Mouse (Mus musculus) thymus, postnatal 14 days (tissue): ENCODE results near the gene Hnrnpul2.

Experiments used
- DNase-seq: peaks from one replicate; pipeline ENCODE4 v3.0.0; 2021

Gene Hnrnpul2

DNA sequence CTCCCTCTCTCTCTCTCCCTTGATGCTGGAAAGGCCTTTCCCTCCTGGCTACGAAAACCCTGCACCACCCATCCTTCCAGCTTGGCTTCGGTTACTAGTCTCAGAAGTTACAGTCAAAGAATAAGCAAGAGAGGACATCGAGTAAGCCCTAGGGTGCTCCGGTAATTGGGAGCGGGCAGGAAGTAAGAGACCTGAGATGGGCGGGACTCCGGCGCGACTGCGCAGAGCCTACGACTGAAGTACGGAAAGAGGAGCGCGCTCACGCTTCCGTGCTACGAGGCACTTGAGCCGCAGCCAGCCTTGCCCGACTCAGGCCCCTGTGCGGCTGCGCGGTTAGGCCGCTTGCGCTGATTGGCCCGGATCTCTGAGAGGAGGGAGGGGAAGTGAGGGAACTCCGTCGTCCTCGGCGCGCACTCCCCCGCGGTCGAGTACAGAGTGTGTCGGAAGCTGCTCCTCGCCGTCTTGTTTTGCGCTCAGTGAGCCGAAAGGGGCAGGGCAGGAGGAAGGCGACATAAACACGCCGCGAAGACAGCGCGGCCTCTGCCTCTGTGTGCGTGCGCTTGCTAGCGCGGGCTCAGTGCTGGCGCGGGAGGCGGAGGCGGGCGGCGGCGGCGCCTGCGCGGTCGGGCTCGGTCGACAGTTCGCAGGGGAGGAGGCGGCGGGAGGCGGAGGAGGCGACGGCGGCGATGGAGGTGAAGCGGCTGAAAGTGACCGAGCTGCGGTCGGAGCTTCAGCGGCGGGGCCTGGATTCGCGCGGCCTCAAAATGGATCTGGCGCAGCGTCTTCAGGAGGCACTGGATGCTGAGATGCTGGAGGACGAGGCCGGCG is at the start of gene Hnrnpul2:
Hnrnpul2 (plus strand) TSS at position 415 of the 828 bp plus-strand sequence.
- DNase-seq: peak; percentile 98

DNA sequence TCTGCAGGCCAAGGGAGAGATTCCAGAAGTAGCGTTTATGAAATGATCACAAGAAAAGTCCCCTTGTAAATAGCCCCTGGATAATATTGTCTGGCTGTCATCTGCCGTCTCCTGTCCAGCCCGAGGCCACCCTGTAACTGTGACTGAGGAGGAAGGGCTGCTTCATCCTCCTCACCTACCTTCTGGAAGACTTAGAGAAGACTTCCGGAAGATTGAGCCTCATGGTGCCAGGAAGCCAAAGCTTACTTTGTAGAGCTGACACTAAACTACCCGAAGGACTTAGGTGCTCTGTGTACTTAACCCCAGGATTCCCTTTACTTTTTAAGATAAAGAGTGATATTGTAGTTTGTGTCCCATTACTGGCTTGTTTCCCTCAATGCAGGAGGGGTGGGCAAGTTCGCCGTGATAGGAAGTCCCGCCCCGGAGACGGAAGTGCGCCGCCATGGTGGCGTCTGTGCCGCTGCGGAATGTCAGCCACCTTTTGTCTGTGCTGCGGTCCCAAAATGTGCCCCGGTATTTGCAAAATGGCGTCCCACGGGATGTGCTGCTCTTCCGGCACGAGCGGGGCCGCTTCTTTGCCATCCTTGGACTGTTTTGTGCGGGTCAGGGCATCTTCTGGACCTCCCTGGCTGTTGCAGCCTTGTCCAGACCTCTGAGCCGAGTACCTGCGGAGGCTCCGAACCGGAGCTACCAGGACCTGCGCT is 49.1 kb upstream of the Hnrnpul2 start, which contains the start of gene Tmem223:
Tmem223 (plus strand) TSS at position 430 of the 704 bp plus-strand sequence.
- DNase-seq: peak; percentile 88

DNA sequence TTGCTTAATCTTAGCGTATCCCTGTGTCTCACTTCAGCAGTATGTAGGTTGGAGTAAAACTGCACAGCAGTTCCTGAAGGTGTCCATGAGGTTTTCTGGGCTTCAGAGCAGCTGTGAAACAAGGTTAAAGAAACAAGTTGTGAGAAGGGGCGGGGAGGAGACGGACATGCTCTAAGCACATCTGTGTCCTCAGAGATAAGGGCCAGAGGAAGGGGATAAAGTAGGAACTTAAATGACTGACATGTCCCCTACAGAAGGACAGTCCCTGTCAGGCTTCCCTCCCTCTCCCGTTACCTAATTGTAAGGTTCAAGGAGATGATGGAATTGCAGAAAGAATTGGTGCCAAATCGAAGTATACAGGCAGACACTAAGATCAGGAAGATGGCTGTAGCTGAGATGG is 46.8 kb upstream of the Hnrnpul2 start:
- DNase-seq: no peak

DNA sequence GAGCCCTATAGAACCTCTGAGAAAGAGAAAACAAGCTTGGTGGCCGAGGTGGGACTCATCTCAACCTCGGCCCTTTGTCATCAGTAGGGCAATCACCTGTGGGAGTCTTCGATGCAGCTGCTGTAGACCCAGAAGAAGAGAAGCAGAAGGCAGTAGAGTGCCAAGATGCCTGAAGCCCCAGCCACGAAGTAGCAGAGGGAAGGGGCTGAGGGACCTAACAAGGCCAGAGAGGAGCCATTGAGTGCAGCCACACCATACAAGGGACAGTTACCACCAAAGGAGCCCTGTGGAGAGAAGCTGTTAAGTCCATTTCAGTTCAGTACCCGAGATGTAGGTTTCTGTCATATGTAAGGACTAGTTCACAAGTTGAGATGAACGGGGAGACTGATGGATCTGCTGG is 46.4 kb upstream of the Hnrnpul2 start:
- no peak for DNase-seq

DNA sequence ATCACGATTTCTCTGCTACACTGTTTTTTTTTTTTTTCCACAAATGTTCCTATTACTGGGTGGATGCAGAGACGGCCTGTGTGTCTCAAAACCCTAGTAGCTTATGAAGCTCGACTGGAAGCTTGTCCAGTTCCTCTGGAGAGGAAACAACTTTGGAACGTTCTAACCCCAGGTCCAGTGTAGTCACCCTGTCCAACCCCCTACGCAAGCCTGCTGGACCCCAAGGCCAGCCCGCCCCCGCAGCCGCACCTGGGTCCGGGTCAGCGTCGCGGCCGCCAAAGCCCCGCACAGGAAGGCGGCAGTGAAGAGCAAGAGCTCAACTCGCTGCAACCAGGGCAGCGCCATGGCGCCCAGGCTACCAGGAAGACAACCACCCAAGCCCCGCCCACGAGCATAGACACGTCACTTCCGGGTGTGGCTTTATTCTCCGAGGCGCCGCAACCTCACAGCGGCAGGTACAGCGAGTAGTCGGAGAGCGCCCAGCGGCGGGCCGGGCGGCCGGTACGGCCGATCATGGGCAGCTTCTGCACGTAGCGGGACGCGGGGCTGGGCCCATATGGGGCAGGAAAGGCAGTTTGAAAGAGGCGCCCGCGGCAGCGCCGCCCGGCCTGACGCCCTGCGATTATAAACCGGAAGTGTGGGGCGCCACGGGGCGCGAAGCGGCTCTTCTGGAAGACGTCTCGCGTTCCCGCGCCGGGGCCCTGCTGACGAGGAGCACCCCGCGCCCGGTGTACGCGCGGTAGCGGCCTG is 45.5 kb upstream of the Hnrnpul2 start, which contains the start of gene Tmem179b:
Tmem179b (minus strand) TSS at position 382 of the 750 bp plus-strand sequence.
- DNase-seq: peak; percentile 98

DNA sequence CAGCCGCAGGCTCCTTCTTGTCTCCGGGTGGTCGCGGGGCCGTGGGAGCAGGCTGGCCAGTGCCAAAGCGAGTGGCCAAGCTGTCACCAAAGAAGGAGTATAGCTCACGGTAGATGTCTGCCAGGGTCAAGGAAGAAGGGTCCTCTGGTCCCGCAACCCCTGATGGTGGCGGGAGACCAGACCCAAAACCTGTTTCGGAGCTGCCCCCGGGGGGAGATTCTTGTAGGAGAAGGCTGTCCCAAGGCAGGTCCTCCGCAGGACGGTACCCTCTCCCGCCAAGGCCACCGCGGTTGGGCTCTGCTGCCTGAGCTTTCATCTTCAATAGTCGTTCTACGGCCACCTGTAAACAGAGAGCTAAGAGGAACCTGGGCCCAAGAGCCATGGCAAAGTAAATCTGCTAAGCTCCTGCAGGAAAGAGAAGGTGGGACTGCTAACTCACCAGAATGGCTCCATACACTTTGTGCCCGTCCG is 44.8 kb upstream of the Hnrnpul2 start:
- no peak for DNase-seq

DNA sequence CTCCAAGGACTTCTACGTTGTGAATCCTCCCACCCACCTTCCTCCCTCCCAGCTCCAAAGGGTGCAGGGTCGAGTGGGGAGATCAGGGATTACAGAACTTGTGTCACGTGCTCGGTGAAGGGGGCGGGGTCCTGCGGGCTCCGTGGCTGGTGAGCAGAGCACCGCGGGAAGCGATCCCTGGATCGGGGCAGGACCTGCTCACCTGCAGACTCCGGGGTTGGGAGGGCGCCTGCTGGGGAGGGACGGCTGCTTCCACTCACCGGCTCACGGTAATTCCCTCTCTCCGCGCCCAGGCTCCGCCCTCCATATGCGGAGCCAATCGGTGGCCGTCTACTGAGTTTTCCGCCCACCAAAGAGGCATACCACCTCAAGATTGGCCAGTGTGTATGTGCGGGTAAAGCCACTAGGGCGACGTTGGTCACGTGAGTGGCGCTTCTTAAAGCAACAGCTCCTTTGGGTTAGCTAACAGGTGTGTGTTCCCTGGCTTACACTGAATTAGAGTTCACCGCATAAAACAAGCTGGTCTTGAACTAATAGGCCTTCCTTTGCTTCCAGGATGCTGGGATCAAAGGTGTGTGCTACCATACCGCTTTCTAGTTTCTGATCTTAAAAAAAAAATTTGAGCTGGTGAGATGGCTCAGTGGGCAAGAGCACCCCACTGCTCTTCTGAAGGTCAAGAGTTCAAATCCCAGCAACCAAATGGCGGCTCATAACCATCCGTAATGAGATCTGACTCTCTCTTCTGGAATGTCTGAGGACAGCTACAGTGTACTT is 33.6 kb upstream of the Hnrnpul2 start, which contains the start of gene Taf6l:
Taf6l (minus strand) TSS at position 410 of the 774 bp plus-strand sequence.
- DNase-seq: peak; percentile 92

DNA sequence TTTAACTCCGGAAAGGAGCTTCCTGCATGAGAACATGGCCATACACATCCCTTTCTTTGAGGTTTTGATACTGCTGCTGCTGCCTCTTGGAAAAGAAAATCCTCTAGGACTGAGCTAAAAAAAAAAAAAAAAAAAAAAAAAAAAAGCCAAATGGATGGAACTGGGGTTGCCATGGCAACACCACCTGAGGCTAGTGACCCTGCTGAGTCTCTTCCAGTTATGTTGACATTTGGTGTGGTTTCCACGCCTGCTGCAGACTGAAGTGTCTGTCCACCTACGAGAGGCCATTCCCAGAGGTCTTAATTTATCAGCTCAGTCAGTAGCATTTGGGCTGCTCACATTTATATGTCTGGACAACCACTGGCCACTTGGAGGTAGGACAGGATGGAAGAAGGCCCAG is 31.3 kb upstream of the Hnrnpul2 start:
- DNase-seq: no peak

DNA sequence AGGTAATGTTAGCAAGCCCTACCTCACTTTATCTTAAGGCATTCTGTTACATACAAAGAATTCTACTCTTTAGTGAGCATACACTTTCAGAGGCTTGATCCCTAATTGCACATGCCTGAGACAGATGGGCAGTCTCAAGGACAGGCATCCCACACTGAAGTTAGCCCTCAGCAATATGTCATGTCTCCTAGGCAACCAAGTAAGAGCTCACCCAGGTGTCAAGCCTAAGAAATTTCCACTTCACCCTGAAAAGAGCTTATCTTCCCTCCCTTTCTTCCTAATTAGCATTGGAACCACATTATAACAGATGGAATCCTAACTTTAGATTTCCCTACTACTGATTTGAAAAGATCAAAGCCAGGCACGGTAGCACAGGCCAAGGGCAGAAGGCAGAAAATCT is 30.6 kb upstream of the Hnrnpul2 start:
- DNase-seq: no peak

DNA sequence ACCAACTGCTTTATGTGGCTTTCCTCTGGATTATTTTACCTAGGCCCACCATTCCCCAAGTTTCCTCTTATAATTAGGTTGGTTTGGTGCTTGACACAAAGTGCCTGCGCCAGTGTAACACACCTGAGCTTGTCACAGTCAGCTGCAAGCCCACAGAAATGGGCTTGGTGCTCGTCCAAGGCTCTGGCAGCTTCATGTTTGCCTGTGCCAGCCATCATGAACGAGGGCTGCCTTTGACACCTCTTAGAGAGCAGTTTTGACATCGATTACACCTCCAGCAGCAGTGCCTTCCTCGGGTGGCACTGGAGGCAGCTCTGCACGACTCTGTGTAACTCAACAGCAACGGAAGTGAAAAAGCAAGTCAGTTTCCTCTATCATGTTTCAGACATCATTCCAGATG is 29.6 kb upstream of the Hnrnpul2 start:
- DNase-seq: no peak

DNA sequence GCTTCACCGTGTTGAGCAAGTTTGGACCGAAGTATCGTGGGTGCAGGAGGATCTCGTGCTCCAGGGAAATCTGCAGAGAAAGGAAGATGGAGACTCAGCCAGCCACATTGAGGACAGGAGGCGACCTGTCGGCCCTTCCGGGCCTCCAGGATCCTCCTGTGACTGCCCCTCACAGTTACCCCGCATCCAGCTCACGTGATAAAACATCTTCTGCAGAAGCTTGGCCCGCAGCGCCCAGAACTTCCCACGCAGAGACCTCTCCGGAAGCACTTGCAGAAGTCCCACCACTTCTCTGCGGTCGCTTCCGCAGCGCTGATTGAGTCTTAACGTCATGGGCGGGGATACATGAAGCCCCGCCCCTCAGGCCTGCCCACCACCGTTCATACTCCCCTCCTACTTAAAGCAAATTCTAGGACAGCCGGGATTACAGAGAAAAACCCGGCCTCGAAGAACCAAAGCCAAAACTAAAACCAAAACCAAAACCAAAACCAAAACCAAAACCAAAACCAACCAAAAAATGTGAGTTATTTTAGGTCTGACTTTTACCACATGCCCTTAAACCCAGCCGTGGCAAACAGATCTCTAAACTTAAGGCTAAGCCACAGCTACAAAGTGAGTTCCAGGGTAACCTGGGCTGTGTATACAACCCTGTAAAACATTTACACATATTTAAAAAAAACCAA is 21.4 kb upstream of the Hnrnpul2 start, which contains the start of gene Polr2g:
Polr2g (minus strand) TSS at position 314 of the 683 bp plus-strand sequence.
- DNase-seq: peak; percentile 92

DNA sequence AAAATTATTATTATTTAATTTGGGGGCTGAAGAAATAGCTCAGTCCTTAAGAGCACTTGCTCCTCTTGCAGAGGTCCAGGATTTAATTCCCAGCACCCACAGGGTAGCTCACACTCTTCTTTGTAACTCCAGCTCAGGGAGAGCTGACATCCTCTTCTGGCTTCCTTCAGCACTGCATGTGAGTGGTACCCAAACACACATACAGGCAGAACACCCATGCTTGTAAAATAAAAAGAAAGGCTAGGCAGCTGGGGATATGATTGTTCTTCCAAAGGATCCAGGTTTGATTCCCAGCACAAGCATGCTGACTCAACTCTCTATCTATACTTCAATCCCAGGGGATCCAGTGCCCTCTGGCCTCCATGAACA is 20.9 kb upstream of the Hnrnpul2 start:
- DNase-seq: no peak

DNA sequence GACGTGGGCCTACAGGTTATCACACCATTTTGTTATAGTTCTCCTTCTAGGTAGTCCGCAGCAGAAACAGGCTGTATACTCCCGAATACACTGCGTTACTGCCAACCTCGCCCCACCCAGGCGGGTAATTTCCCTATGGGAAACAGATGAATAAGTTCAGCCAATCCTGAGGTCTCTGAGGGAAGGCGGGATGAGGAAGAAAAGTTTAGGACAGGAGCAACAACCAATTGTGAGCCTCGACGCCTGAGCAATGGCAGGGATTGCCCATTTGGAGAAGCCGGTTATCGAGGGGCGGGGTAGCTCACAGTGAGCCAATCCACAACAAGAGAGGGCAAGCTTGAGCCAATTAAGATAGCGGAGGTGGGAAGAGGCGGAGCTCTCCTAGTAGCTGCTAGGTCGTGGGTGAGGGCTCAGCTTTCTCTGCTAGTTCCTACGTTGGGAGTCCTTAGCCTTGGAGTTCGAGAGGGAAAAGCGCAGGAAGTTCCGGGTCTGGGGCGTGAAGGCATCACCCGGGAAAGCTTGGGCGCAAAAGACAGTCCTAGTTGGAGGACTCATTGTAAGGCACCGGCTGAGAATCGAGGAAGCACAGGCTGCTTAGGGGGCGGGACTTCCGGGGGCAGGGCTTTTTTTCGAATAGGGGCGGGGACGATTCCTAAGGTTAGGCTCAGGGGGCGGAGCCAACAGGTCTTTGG is 17.5 kb upstream of the Hnrnpul2 start, which contains the start of gene Zbtb3:
Zbtb3 (plus strand) TSS at position 426 of the 692 bp plus-strand sequence.
- DNase-seq: peak; percentile 92

DNA sequence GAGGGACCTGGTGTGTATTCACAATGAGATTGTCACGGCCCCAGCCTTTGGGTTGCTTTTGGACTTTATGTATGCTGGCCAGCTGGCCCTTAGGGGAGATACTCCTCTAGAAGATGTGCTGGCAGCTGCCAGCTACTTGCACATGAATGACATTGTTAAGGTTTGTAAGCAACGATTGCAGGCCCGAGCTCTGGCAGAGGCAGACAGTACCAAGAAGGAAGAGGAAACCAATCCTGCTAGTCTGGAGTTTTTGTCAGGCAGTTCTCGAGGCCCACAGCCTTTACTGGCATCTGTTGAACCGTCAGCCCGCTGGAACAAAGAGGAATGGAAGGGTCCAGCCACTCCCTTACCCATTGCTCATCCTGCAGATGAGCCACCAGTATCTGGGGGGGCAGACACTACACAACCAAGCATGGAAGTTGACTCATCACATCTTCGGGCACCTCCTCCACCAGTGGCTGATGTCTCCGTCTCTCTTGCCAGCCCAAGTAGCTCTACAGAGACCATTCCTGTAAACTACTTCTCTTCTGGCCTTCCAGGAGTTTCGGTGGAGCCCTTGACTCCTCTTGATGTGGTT is 16.5 kb upstream of the Hnrnpul2 start:
- DNase-seq: no peak

DNA sequence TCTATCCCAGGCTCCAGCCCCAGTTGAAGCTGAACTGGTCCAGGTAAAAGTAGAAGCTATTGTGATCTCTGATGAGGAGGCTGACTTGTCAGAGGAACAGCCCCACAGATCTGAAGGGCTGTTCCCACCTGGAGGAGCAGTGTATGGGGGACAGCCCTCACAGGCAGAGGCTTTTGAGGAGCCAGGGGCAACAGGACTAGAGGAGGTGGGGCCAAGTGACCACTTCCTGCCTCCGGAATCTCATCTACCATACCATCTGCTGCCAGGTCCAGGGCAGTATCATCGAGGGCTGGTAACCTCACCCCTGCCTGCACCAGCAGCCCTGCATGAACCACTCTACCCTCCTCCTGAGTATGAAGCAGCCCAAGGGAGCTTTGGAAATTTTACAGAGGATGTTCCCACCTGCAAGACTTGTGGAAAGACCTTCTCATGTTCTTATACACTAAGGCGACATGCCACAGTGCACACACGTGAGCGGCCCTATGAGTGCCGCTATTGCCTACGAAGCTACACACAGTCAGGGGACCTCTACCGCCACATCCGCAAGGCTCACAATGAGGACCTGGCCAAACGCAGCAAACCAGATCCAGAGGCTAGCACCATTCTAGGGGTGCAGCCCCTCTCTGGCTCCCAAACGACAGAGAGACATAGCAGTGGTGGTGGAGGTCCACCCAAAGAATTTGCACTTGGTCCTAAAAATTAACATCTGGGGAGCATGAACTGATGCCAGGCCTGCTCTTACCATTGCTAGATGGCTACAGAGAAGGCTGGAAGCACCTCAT is 15.7 kb upstream of the Hnrnpul2 start:
- no peak for DNase-seq

DNA sequence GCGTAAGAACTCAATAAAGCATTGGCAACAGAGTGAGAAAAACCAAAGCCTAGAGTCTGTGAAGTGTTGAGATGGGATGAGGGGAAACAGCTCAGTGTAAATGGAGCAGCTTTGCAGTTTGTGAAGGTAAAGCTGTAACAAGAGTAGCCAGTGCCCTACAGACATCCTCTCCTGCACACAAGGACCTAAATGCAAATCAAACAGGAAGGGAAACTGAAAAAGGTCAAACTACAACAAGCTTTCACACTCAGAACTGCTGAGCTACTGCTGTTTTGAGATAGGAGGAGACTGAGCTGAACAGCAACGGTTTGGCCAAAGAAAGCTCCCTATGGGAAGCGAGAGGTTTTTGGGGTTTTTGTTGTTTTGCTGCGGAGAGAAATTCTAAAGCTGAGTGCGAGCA is 13.0 kb upstream of the Hnrnpul2 start:
- no peak for DNase-seq

DNA sequence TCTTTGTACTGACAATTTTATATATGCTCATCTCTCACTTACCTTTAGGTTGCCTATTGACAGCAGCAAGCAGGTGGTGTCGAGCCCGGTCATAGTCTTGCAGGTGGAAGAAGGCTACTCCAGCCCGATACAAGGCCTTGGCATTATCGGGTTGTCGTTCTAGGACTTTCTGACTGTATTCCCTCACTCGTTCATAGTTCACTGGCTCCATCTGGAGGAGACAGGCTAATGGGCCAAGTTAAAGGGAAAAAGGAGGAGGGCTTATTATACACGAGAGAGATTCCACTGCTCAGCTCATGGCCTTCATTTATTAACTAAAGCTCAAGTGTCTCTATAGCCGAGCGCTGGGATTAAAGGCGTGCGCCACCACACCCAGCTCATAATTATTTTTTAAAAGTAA is 4.0 kb upstream of the Hnrnpul2 start:
- no peak for DNase-seq

DNA sequence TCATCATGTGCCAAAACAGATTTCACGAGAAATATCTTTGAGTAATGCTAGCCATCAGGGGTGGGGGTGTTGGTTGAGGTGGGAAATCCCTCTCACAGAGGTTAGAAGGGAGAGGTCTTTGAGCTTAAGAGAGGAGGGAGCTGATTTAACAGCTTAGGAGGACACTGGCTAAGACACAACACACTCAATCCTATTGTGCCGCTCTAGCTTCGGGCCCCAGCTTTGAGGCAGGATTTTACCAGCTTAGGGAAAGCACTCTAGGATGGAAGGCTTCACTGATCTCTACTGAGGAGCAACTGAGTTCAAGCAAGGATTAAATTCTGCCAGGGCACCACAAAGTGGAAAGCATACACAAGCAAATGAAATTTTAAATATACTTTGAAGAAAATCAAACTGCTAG is 2.8 kb upstream of the Hnrnpul2 start:
- no peak for DNase-seq

DNA sequence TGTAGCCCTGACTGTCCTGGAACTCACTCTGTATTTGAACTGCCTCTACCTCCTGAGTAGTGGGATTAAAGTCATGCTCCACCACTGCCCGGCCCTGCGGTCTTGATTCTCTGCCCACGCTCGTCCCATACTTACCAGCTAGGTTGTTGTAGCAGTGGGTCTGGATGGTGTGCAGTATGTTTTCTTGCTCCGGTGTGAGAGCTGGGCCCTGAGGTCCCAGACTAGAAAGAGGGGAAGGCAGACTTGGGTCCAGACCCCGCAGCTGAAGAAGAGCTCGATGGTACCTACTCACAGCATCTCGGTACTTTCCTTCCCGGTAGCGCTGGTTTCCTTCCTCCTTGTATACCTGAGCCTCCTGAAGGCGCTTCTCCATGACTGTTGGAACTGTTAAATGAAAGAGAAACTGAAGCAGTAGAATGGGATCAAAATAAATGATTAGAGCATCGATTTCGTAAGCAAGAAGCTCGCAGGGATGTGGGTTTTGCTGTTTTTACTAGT is 1.5 kb upstream of the Hnrnpul2 start:
- DNase-seq: no peak
